Mouse (Mus musculus) cerebellum, postnatal 4 days (tissue): ENCODE data around the gene Rictor.

Source experiments
- DNase-seq, 2 experiments: peaks; one replicate each; pipeline ENCODE4 v3.0.0; 2022; ENCODE audit warnings: low spot score in 2 of 2, mixed read lengths in 1 of 2

The Rictor gene

GRCm38 (mm10) chr15:6707936-6708525 is at the start of gene Rictor:
Gene Rictor (plus strand): TSS chr15:6708379.
- DNase-seq: peak; percentile 66 to 85

DNA sequence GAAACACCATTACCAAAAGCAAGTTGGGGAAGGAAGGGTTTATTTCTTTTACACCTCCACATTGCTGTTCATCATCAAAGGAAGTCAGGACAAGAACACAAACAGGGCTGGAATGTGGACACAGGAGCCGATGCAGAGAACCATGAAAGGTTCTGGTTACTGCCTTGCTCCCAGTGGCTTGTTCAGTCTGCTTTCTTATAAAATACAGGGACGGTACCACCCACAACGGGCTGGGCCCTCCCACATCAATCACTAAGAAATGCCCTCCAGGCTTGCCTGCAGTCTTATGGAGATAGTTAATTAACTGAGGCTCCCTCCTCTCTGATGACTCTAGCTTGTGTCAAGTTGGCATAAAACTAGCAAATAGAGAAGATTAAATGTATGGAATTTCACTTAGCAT is 46.2 kb upstream of the Rictor start:
- DNase-seq: no peak

- DNase-seq: no peak
Observed at GRCm38 (mm10) chr15:6663991-6664390, 44.2 kb upstream of the Rictor start.

- no peak for DNase-seq
Observed at GRCm38 (mm10) chr15:6666072-6666471, 42.1 kb upstream of the Rictor start.

DNA sequence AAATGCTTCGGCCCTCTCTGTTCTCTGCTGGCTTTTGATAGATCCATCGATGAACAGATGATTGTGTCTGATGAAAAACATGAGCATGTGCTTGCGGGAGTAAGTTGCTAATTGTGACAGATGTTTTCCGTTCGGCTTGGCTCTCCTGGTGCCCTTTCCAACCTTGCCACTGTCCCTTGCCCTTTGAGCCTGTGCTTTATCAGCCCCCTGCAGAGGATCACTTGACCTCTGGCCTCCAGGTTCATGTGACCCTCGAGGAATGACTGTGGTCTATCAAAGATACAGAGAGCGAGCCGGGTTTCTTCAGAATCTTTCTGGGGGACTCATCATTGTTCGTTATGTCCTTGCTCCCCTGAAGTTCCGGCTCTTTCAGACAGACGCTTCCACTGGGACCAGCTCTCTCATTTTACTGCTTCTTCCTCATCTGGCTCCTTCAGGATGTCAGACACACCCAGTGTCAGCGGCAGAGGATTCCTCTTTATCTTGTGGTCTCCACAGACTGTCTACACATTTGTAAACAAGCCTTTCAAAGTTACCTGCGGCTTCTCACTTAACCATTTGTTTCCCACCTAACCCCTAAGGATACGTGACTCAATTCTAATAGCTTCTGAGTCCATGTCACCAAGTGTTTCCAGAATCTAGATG is 39.3 kb upstream of the Rictor start:
- DNase-seq: no peak

- DNase-seq: no peak
Observed at GRCm38 (mm10) chr15:6678479-6678878, 29.7 kb upstream of the Rictor start.

- no peak for DNase-seq
Observed at GRCm38 (mm10) chr15:6702164-6702563, 6.0 kb upstream of the Rictor start.

GRCm38 (mm10) chr15:6705351-6705901 is 2.8 kb upstream of the Rictor start:
- DNase-seq: no peak

DNA sequence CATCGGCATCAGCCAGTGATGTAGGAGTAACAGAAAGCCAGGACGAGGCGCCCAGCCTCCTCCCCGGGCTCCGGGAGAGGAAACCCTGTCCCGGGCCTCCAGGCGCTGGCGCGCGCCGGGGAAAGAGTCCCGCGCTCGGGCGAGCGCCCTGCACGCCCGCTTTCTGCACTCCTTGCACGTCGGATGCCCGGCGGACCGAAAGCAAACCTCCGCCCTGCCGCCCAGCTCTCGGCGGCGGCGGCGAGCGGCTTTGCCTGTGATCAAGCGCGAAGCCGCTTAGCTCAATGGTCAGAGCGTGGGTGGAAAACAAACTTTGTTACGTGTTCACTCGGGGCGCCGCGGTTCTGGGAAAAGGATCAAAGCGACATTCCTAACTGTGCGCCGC is 636 bp upstream of the Rictor start:
- DNase-seq: peak; percentile 24 to 59

- DNase-seq: peak; percentile 10 to 20
Observed at GRCm38 (mm10) chr15:6708526-6709441, 605 bp downstream of the Rictor start.

DNA sequence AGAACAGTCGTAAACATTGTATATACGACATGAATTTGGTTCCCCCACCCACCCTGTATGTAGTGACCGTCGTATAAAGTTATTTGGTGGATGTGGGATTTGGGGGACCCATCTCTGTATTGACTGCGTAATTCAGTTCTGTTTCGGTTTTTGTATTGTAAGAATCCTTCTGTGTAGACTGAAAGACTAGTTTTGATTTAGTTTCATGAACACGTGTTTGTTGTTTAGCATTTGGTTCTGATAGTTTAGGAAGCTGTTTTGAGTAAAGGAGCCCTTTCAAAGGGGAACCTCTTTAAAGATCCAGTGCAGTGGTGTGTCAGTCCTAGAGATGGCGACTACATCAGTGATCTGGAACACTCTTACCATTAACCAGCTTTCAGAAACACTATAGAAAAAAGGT is 1.4 kb downstream of the Rictor start:
- no peak for DNase-seq

- no peak for DNase-seq
Observed at GRCm38 (mm10) chr15:6710341-6710740, 2.2 kb downstream of the Rictor start.

DNA sequence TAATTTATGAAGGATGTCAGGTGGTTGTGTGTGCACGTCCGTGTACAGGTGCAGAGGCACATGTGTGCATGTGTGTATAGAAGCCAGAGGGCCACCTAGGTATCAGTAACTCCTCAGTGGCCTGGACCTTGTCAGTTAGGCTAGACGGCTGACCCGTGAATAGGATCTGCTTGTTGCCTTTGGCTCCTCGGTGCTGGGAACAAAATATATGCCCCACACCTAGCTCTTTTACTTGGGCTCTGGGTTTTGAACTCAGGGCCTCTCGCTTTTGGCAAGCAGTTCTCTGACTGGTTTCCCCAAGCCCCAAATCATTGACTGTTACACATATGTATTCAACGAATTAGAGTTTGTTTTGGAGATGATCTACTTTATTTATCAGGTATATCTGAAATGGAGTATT is 3.0 kb downstream of the Rictor start:
- DNase-seq: no peak

DNA sequence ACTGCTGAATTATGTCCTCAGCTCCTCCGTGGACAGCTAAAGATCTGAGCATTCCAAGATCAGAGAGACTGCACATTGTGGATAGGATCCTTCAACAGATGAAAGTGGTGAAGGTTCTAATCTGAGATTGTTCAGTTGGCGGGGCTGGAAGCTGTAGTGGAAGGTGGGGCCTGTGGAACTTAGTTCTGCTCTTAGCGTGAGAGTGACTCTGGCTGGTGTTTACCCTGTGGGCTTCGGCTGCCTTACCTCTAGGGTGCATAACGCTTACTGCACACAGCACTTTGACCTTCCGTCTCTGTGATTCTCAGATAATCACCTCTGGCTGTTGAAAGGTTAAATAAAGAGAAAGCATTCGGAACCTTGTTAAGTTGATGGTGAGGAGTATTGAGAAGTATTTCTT is 6.6 kb downstream of the Rictor start:
- no peak for DNase-seq

GRCm38 (mm10) chr15:6715237-6715636 is 7.1 kb downstream of the Rictor start:
- DNase-seq: no peak

DNA sequence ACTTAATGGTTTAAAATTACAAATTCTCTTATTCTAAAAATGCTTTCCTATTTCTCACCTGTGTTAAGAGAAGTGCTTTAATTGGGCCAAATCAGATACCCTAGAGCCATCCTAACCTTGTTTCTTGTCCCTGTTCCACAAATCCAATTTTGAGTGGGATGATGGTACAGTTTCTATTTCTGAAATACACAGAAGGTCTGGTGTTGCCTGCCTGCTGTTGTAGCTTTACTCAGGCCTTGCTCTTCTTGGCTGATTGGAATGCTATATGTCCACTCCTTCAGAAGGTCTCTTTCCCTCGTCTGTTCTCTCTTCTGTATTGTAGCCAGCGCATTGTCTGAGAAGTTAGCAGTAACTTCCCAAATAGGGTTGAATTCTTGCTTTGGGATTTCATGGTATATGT is 13.2 kb downstream of the Rictor start:
- DNase-seq: no peak

GRCm38 (mm10) chr15:6721802-6722201 is 13.6 kb downstream of the Rictor start:
- no peak for DNase-seq

DNA sequence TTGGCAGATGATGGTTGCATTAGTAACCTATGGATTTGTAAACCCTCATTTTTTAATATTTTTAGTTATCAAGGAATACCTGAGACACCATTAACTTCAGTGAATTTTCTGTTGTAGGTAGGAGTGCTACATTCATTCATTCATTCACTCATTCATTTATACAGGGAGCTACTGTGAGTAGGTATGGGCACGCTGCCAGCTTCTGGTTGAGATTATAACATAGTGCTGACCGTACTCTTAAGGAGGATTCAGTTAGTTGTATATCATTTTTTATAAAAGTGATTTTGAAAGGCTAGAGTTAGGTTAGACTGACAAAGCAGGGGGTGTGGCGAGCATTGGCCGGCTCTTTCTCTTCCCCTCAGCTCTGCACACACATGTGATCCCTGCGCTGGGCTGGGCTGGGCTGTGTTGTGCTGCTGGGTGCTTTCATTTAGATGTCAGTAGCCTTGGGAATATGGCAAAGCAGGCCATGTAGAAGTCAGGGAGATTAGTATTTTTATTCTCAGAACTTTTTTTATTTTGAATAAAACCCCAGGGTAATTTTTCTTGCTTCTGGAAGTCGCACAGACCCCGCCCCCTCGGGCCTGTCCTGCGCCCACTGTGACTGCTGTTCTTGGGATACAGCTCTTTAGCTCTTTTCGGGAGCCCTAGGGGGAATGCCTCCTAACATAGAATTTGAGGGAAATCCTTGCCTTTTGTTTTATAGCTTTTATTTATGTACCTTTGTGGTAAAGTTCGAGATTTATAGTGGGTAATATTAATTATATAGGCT is 14.4 kb downstream of the Rictor start:
- DNase-seq: no peak

DNA sequence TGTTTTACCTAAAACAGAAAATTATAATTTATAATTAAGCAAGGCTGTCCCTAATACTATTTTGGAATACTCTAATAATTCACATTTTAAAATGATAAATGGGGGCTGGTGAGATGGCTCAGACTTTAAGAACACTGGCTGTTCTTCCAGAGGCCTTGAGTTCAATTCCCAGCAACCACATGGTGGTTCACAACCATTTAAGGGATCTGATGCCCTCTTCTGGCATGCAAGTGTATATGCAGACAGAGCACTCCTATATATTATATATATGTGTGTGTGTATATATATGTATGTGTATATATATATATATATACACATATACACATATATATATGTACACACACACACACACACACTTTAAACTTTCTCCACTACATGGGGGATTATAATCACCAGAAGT is 15.2 kb downstream of the Rictor start:
- DNase-seq: no peak

DNA sequence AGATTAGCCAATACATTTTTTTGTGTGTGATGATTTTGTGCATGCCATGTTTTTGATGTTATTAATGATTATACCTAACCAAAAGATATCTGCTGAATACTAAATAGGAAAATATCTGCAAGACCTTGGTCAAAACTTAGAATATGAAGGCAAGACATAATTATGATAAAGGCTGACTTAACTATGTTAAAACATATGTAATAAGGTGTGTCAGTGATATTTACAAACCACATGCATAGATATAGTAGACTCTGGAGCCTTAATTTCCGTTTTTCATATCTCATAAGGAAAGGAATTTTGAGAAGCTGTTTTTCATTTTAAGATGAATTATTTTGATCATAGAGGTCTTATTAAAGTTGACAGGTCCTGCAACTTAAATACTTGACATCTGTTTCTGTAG is 16.3 kb downstream of the Rictor start:
- no peak for DNase-seq

DNA sequence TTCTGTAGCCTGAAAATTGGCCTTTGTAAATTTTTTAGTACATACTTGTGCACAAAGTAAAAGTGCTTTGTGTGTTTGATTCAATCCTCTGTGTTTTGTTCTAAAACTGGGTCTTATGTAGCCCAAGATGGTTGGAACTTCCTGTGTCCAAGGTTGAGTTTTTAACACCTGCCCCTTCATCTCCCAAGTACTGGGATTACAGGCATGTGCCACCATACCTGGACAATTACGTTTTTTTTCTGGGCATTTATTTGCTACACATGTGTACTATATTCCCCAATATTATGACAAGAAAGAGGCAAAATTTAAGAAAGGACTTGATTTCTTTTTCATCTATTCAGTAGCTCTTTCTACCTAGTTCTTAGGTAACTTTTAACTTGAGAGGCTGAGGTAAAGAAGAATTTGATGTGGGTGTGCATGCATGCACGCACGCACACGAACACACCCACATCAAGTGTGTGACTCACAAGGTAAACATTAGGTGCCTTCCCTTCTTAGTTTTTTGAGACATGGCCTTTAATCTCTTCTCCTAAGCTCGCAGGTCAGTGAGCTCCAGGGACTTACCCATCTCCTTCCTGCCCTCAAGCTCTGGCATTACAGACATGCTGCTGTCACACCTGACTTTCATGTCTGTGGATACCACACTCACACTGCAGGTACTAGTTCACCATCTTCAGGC is 18.1 kb downstream of the Rictor start:
- no peak for DNase-seq
